Mouse (Mus musculus) liver, embryonic 14.5 days (tissue): Measurements from ENCODE around the gene Stx18.

Experiments used
- CTCF ChIP-seq: IDR thresholded peaks from 2 replicates; pipeline ENCODE4 v1.5.1; 2016; ENCODE audit warnings: antibody characterized with exemption, low read depth, control low read depth
- EP300 ChIP-seq: IDR thresholded peaks from 2 replicates; pipeline ENCODE4 v1.6.1; 2016; ENCODE audit warnings: antibody characterized with exemption, low read depth

- no peak for TF ChIP-seq CTCF
- TF ChIP-seq EP300 = no peak
These were observed 98.6 kb downstream of the Stx18 start for GRCm38 (mm10) chr5:38137163-38137562.
